Mouse (Mus musculus) liver, postnatal 0 days (tissue): Measurements from ENCODE around the gene Thumpd3.

Source experiments
- CTCF ChIP-seq: sonication (generic); IDR thresholded peaks from 2 replicates; pipeline ENCODE4 v1.5.1; 2016; ENCODE audit warnings: antibody characterized with exemption, low read depth
- EP300 ChIP-seq: IDR thresholded peaks from 2 replicates; pipeline ENCODE4 v1.6.1; 2016; ENCODE audit warnings: antibody characterized with exemption, low read depth, mild to moderate bottlenecking

DNA sequence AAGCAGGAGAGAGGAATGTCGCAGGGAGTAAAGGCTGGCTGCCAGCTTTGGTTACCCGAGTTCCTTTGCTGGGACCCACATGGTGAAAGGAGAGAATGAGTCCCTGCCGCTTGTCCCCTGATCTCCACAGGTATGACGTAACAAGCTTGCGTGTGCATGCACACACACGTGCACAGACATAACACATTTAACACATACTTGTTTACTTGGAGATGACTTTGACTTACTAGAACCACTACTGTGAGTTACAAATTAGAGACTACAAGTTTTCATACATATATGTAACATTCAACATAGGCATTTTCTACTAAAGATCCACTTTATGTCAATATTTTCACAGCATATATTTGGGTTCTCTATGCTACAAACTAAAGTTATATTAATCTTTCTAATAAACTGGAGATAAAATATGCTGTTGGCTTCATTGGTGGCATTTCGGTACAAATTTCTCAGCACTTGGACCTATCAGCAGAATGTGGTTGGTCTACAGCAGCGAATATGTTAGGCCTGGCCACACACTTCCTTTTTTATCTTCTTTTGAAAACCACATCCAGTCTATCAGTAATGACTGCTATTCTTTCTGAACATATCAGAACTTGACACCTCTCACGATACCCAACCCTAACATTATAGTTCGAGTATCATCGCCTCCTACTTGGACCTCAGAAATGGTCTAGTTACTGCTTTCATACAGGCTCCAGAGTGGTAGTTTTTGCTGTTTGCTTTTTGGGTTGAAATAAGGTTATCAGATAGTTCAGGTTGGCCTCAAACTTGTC, 4.6 kb upstream of the Thumpd3 start:
- TF ChIP-seq EP300 (peak; percentile 76), CTCF (no peak)
